8 mouse cellular contexts compared by ENCODE assay signal in the genomic region with DNA sequence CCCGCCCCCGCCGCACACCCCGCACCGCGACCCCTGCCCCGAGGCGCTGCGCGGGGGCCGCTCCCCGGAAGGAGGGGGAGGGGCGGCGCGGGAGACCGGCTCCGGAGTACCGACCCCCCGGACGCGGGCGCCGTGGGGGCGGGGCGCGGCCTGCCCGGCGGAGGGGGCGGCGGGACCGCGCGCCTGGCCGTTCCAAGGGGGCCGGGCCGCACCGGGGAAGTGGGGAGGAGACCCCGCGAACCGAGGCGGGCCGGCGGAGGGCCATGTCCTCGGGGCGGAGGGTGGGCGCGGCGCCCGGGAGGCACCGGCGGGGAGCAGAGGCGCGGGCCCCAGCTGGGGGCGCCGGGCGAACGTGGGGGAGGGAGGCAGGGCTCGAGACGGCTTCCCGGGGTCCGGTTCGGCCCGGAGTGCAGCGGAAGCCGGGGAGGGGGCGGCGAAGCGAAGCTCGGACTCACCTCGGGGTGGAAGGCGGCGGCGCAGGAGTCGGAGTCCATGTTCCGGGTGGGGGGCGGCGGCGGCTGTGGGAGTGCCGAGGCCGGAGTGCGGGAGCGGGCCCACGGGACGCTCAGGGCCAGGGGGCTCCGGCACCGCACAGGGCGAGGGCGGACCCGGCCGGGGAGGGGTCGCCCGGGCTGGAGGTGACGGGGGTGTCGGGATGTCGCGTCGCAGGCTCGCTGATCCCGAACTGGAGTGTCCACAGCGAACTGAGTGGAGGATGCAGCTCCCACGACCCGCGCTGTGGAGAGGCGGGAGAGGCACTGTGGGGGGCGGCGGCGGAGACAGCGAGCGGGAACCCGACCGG. TPM values are rescaled to one million over a fixed set of nuclear protein-coding genes. Genes with fewer than 3 reads are reported as not detected.
DNase-seq lines count a peak whose midpoint lies in the region; ATAC-seq and TF ChIP-seq lines count a peak whose summit lies in the region.

No protein-coding gene starts in this region.

- intact Hi-C loops in left cerebral cortex, adult 2 months (cut with DNase I): loop anchor here (1.0 kb wide), 1 partner anchor 14 kb away; no protein-coding TSS in a partner anchor

- no peaks in the 10 kb centered on the region for H3K27me3 ChIP-seq in forebrain, embryonic 15.5 days
- no peaks in the 10 kb centered on the region for H3K27me3 ChIP-seq in limb, embryonic 10.5 days (ENCODE audit: low read depth, poor library complexity, severe bottlenecking)
- no peaks in the 10 kb centered on the region for H3K27me3 ChIP-seq in neural tube, embryonic 13.5 days

- no peak for TF ChIP-seq CTCF in left cerebral cortex, adult 2 months (IDR thresholded peaks at IDR 0.05)
- TF ChIP-seq CTCF in brain, embryonic 14.5 days (IDR thresholded peaks at IDR 0.05; ENCODE audit: borderline replicate concordance, extremely low read depth, insufficient read depth, insufficient read length): no peak

- H3K9me3 ChIP-seq in forebrain, embryonic 15.5 days: no peaks in the 10 kb centered on the region
- no peaks in the 10 kb centered on the region for H3K9me3 ChIP-seq in limb, embryonic 10.5 days (replicated peaks)
- no peaks in the 10 kb centered on the region for H3K9me3 ChIP-seq in neural tube, embryonic 13.5 days

- no peak for DNase-seq in left cerebral cortex, adult 2 months (ENCODE audit: extremely low spot score in 1 of 2, low spot score in 2 of 2)
- DNase-seq in left cerebral cortex, adult 9 months (ENCODE audit: low spot score in 2 of 2): no peak
- no peak for DNase-seq in brain, embryonic 14.5 days (ENCODE audit: low read depth)
- DNase-seq in limb, embryonic 10.5 days (ENCODE audit: low spot score): no peak
- no peak for DNase-seq in c-Kit-positive CD71-positive TER-119-positive erythroid progenitor cells, embryonic 14.5 days (ENCODE audit: low spot score)

- peaks cover 19% of the 10 kb centered on the region for H3K36me3 ChIP-seq in forebrain, embryonic 15.5 days
- H3K36me3 ChIP-seq in limb, embryonic 10.5 days: peaks cover 35% of the 10 kb centered on the region
- H3K36me3 ChIP-seq in neural tube, embryonic 13.5 days: peaks cover 27% of the 10 kb centered on the region

- peak overlapping the region; percentile 97 for H3K4me3 ChIP-seq in left cerebral cortex, adult 2 months
- H3K4me3 ChIP-seq in forebrain, embryonic 15.5 days: peak overlapping the region; percentile 99
- peak overlapping the region; percentile 100 for H3K4me3 ChIP-seq in limb, embryonic 10.5 days
- H3K4me3 ChIP-seq in neural tube, embryonic 13.5 days: peak overlapping the region; percentile 98

- peaks cover 29% of the 10 kb centered on the region for H3K4me1 ChIP-seq in forebrain, embryonic 15.5 days
- H3K4me1 ChIP-seq in limb, embryonic 10.5 days: peaks cover 36% of the 10 kb centered on the region
- peaks cover 29% of the 10 kb centered on the region for H3K4me1 ChIP-seq in neural tube, embryonic 13.5 days (replicated peaks)

- H3K4me2 ChIP-seq in forebrain, embryonic 15.5 days (replicated peaks): peak overlapping the region; percentile 88
- H3K4me2 ChIP-seq in neural tube, embryonic 13.5 days: peak overlapping the region; percentile 84

- ATAC-seq in forebrain, embryonic 15.5 days (replicated peaks): peak; percentile 63
- ATAC-seq in neural tube, embryonic 13.5 days (ENCODE audit: low read depth): peak; percentile 62
- no peak for ATAC-seq in granulocyte monocyte progenitor cell, adult 5-6 weeks (replicated peaks; ENCODE audit: poor library complexity, severe bottlenecking)

- peak; percentile 32; the same call in 1 of the 2 replicates for TF ChIP-seq POLR2A in brain, embryonic 14.5 days (IDR thresholded peaks at IDR 0.05; ENCODE audit: borderline replicate concordance, extremely low read depth, insufficient read depth, insufficient read length, poor library complexity, severe bottlenecking)

- peak overlapping the region; percentile 88 for H3K27ac ChIP-seq in left cerebral cortex, adult 2 months
- H3K27ac ChIP-seq in forebrain, embryonic 15.5 days (replicated peaks): peak overlapping the region; percentile 65
- H3K27ac ChIP-seq in limb, embryonic 10.5 days: peak overlapping the region; percentile 96
- H3K27ac ChIP-seq in neural tube, embryonic 13.5 days (replicated peaks): peak overlapping the region; percentile 80

- peak overlapping the region; percentile 89 for H3K9ac ChIP-seq in forebrain, embryonic 15.5 days (replicated peaks)
- peak overlapping the region; percentile 96 for H3K9ac ChIP-seq in neural tube, embryonic 13.5 days

- under 1% methylated on average over 90 of the region's 111 CpGs for WGBS in forebrain, embryonic 15.5 days
- WGBS in limb, embryonic 10.5 days: under 1% methylated on average over 110 of the region's 111 CpGs
- 1% methylated on average over 69 of the region's 111 CpGs for WGBS in neural tube, embryonic 13.5 days

RNA-seq across cellular contexts. Expression of gene Phf13, which starts 0.5 kb away (rescaled TPM):
- 10 to 100 TPM; 18.9 to 19.6 TPM for total RNA-seq in left cerebral cortex, adult 2 months (2021)
- 18.4 and 19.6 TPM in 2 replicates for polyA plus RNA-seq in brain, embryonic 14.5 days (2012; rRNA removed)
- 19.5 and 21.8 TPM in 2 replicates for polyA plus RNA-seq in forebrain, embryonic 15.5 days (2015; fragmentation: Nextera tagmentation; extraction: Ambion mirVana)
- 26.9 and 33.4 TPM in 2 replicates for polyA plus RNA-seq in limb, embryonic 10.5 days (2016; fragmentation: Nextera tagmentation; extraction: Ambion mirVana)
- 19.1 and 20.6 TPM in 2 replicates for polyA plus RNA-seq in neural tube, embryonic 13.5 days (2015; fragmentation: Nextera tagmentation; extraction: Ambion mirVana)
- total RNA-seq in granulocyte monocyte progenitor cell, adult 5-6 weeks (2014; fragmentation: Nextera tagmentation): 1.4 and 5.7 TPM in 2 replicates
- 2.1 and 2.4 TPM in 2 replicates for total RNA-seq in granulocyte monocyte progenitor cell, adult 5-6 weeks (2017)

RNA-seq across cellular contexts. Expression of gene Thap3, which starts 6.8 kb away (rescaled TPM):
- 10 to 100 TPM; 19.2 to 20.7 TPM for total RNA-seq in left cerebral cortex, adult 2 months (2021)
- 37.9 and 43.4 TPM in 2 replicates for polyA plus RNA-seq in brain, embryonic 14.5 days (2012; rRNA removed)
- 41.4 and 41.6 TPM in 2 replicates for polyA plus RNA-seq in forebrain, embryonic 15.5 days (2015; fragmentation: Nextera tagmentation; extraction: Ambion mirVana)
- polyA plus RNA-seq in limb, embryonic 10.5 days (2016; fragmentation: Nextera tagmentation; extraction: Ambion mirVana): 36.0 and 43.1 TPM in 2 replicates
- 33.6 and 33.8 TPM in 2 replicates for polyA plus RNA-seq in neural tube, embryonic 13.5 days (2015; fragmentation: Nextera tagmentation; extraction: Ambion mirVana)
- total RNA-seq in granulocyte monocyte progenitor cell, adult 5-6 weeks (2014; fragmentation: Nextera tagmentation): 10.4 and 14.0 TPM in 2 replicates
- total RNA-seq in granulocyte monocyte progenitor cell, adult 5-6 weeks (2017): 4.9 and 10.8 TPM in 2 replicates

RNA-seq across cellular contexts. Expression of gene Klhl21, which starts 13.0 kb away (rescaled TPM):
- 10 to 100 TPM; 18.5 to 19.3 TPM for total RNA-seq in left cerebral cortex, adult 2 months (2021)
- polyA plus RNA-seq in brain, embryonic 14.5 days (2012; rRNA removed): 3.7 and 5.0 TPM in 2 replicates
- polyA plus RNA-seq in forebrain, embryonic 15.5 days (2015; fragmentation: Nextera tagmentation; extraction: Ambion mirVana): 3.0 and 3.5 TPM in 2 replicates
- 9.7 and 10.6 TPM in 2 replicates for polyA plus RNA-seq in limb, embryonic 10.5 days (2016; fragmentation: Nextera tagmentation; extraction: Ambion mirVana)
- 4.5 TPM in 2 replicates for polyA plus RNA-seq in neural tube, embryonic 13.5 days (2015; fragmentation: Nextera tagmentation; extraction: Ambion mirVana)
- 9.8 and 11.6 TPM in 2 replicates for total RNA-seq in granulocyte monocyte progenitor cell, adult 5-6 weeks (2014; fragmentation: Nextera tagmentation)
- 4.3 and 6.3 TPM in 2 replicates for total RNA-seq in granulocyte monocyte progenitor cell, adult 5-6 weeks (2017)

RNA-seq across cellular contexts. Expression of gene Zbtb48, which starts 31.9 kb away (rescaled TPM):
- 10 to 100 TPM; 13.6 to 13.9 TPM for total RNA-seq in left cerebral cortex, adult 2 months (2021)
- 26.8 and 33.6 TPM in 2 replicates for polyA plus RNA-seq in brain, embryonic 14.5 days (2012; rRNA removed)
- polyA plus RNA-seq in forebrain, embryonic 15.5 days (2015; fragmentation: Nextera tagmentation; extraction: Ambion mirVana): 18.0 and 21.5 TPM in 2 replicates
- polyA plus RNA-seq in limb, embryonic 10.5 days (2016; fragmentation: Nextera tagmentation; extraction: Ambion mirVana): 24.5 and 26.5 TPM in 2 replicates
- polyA plus RNA-seq in neural tube, embryonic 13.5 days (2015; fragmentation: Nextera tagmentation; extraction: Ambion mirVana): 15.3 and 18.8 TPM in 2 replicates
- total RNA-seq in granulocyte monocyte progenitor cell, adult 5-6 weeks (2014; fragmentation: Nextera tagmentation): 9.2 and 15.7 TPM in 2 replicates
- 5.2 and 10.3 TPM in 2 replicates for total RNA-seq in granulocyte monocyte progenitor cell, adult 5-6 weeks (2017)

RNA-seq across cellular contexts. Expression of gene Tas1r1, which starts 42.8 kb away (rescaled TPM):
- total RNA-seq in left cerebral cortex, adult 2 months (2021): under 1 TPM; 0.49 to 0.95 TPM
- polyA plus RNA-seq in brain, embryonic 14.5 days (2012; rRNA removed): 0.37 and 0.58 TPM in 2 replicates
- polyA plus RNA-seq in forebrain, embryonic 15.5 days (2015; fragmentation: Nextera tagmentation; extraction: Ambion mirVana): 1.5 TPM in 2 replicates
- polyA plus RNA-seq in limb, embryonic 10.5 days (2016; fragmentation: Nextera tagmentation; extraction: Ambion mirVana): 0.35 and 0.65 TPM in 2 replicates
- polyA plus RNA-seq in neural tube, embryonic 13.5 days (2015; fragmentation: Nextera tagmentation; extraction: Ambion mirVana): 1.2 and 1.3 TPM in 2 replicates
- total RNA-seq in granulocyte monocyte progenitor cell, adult 5-6 weeks (2014; fragmentation: Nextera tagmentation): 1.6 and 3.2 TPM in 2 replicates
- 1.0 and 2.6 TPM in 2 replicates for total RNA-seq in granulocyte monocyte progenitor cell, adult 5-6 weeks (2017)
